Mouse (Mus musculus) spleen, adult 2 months (tissue): ENCODE measurements at regions not wholly inside any gene's neighbourhood (a gene's known extent, or its start where the extent isn't known, plus 50 kb on each side); places are given as distances from the start of the nearest gene placed in this dataset.

ENCODE experiments used
- DNase-seq, 2 experiments: peaks; one replicate each; pipeline versions ENCODE4 v3.0.0 to v3.0.0-alpha.2; 2012 to 2021; ENCODE audit warnings: low spot score in 2 of 2, low read depth in 1 of 2
- H3K27ac ChIP-seq: fragments of 200-500 bp; 2 replicates; pipeline ENCODE4 v1.5.1; 2012; ENCODE audit warnings: low read length, inconsistent platforms; ENCODE audit not compliant: insufficient read depth
- H3K27me3 ChIP-seq: fragments of 200-500 bp; 2 replicates; pipeline ENCODE4 v1.6.1; 2012; ENCODE audit warnings: mild to moderate bottlenecking, moderate library complexity, low read length, inconsistent platforms; ENCODE audit not compliant: control insufficient read depth, insufficient read depth
- H3K36me3 ChIP-seq: fragments of 200-500 bp; 2 replicates; pipeline ENCODE4 v1.6.1; 2012; ENCODE audit warnings: mild to moderate bottlenecking, low read length, inconsistent platforms; ENCODE audit not compliant: control insufficient read depth, insufficient read depth
- H3K4me1 ChIP-seq: fragments of 200-500 bp; 2 replicates; pipeline ENCODE4 v1.6.1; 2011; ENCODE audit warnings: inconsistent platforms; ENCODE audit not compliant: control insufficient read depth, insufficient read depth, insufficient read length
- H3K4me3 ChIP-seq: fragments of 200-500 bp; 2 replicates; pipeline ENCODE4 v1.5.1; 2011; ENCODE audit warnings: mild to moderate bottlenecking, inconsistent platforms; ENCODE audit not compliant: insufficient read depth, insufficient read length; ENCODE audit errors: extremely low read depth
- CTCF ChIP-seq: fragments of 200-500 bp; IDR thresholded peaks from 2 replicates; pipeline ENCODE4 v1.5.1; 2011; ENCODE audit warnings: mild to moderate bottlenecking, inconsistent platforms; ENCODE audit not compliant: insufficient read depth, insufficient read length, insufficient replicate concordance; ENCODE audit errors: extremely low read depth
- POLR2A ChIP-seq: fragments of 200-500 bp; IDR thresholded peaks from 2 replicates; pipeline ENCODE4 v1.6.1; 2011; ENCODE audit warnings: low read depth, low read length, inconsistent platforms
- WGBS: fragments of 180-500 bp; shearing (Covaris S2); methylation state at CpG from one replicate; pipeline ENCODE4 v1.1.7; 2018; 5-methylcytosine and 5-hydroxymethylcytosine counted together

- Histone ChIP-seq H3K27me3 (no peaks in the 10 kb centered on the region), H3K4me1 (no peaks in the 10 kb centered on the region), H3K36me3 (no peaks in the 10 kb centered on the region), H3K4me3 (no peak overlapping the region), H3K27ac (no peak overlapping the region)
- DNase-seq = no peak
- TF ChIP-seq CTCF (no peak), POLR2A (no peak)
- WGBS = 86% methylated on average over 9 of the region's 9 CpGs
Observed at GRCm38 (mm10) chr10:7268386-7269033, 56.5 kb upstream of the Cnksr3 start.

- TF ChIP-seq POLR2A = no peak
- TF ChIP-seq CTCF = no peak
- Histone ChIP-seq H3K4me1 (no peaks in the 10 kb centered on the region), H3K27me3 (no peaks in the 10 kb centered on the region), H3K36me3 (no peaks in the 10 kb centered on the region), H3K27ac (no peak overlapping the region), H3K4me3 (no peak overlapping the region)
- 87% methylated on average over 4 of the region's 4 CpGs for whole genome bisulfite sequencing
- DNase-seq = no peak
Observed at GRCm38 (mm10) chr10:7267903-7268302, 55.9 kb upstream of the Cnksr3 start.

- no peak for TF ChIP-seq CTCF
- 83% methylated on average over 4 of the region's 4 CpGs for WGBS
- no peaks in the 10 kb centered on the region for H3K27me3 ChIP-seq
Observed at GRCm38 (mm10) chr10:7267106-7267505, 55.1 kb upstream of the Cnksr3 start.

GRCm38 (mm10) chr10:7265412-7265811 is 53.4 kb upstream of the Cnksr3 start:
- H3K4me1 ChIP-seq = no peaks in the 10 kb centered on the region
- WGBS = 82% methylated on average over 9 of the region's 9 CpGs
- no peaks in the 10 kb centered on the region for H3K36me3 ChIP-seq
- no peak overlapping the region for H3K27ac ChIP-seq
- no peaks in the 10 kb centered on the region for H3K27me3 ChIP-seq
- TF ChIP-seq POLR2A = no peak
- no peak for TF ChIP-seq CTCF
- DNase-seq = no peak
- no peak overlapping the region for H3K4me3 ChIP-seq

More at GRCm38 (mm10) chr10:7267106-7267505, 55.1 kb upstream of the Cnksr3 start:
- no peaks in the 10 kb centered on the region for H3K4me1 ChIP-seq
- no peaks in the 10 kb centered on the region for H3K36me3 ChIP-seq
- no peak for DNase-seq
- H3K27ac ChIP-seq = no peak overlapping the region
- H3K4me3 ChIP-seq = no peak overlapping the region

GRCm38 (mm10) chr10:7264721-7265120 is 52.7 kb upstream of the Cnksr3 start:
- Histone ChIP-seq H3K36me3 (no peaks in the 10 kb centered on the region), H3K4me3 (no peak overlapping the region), H3K27ac (no peak overlapping the region), H3K27me3 (no peaks in the 10 kb centered on the region), H3K4me1 (no peaks in the 10 kb centered on the region)
- no peak for TF ChIP-seq POLR2A
- no peak for TF ChIP-seq CTCF
- no peak for DNase-seq
- WGBS = 90% methylated on average over 4 of the region's 4 CpGs
